Mouse (Mus musculus) 3134 (cell line): ENCODE measurements at regions not wholly inside any gene's neighbourhood (a gene's known extent, or its start where the extent isn't known, plus 50 kb on each side); places are given as distances from the start of the nearest gene placed in this dataset.
A peak's percentile ranks its signal among the peaks of the same experiment; 100 is the strongest.

Experiments used
- DNase-seq: peaks from one replicate; pipeline ENCODE4 v3.0.0-alpha.2; 2011; ENCODE audit warnings: low spot score; ENCODE audit not compliant: insufficient read length; ENCODE audit errors: extremely low read depth

DNA sequence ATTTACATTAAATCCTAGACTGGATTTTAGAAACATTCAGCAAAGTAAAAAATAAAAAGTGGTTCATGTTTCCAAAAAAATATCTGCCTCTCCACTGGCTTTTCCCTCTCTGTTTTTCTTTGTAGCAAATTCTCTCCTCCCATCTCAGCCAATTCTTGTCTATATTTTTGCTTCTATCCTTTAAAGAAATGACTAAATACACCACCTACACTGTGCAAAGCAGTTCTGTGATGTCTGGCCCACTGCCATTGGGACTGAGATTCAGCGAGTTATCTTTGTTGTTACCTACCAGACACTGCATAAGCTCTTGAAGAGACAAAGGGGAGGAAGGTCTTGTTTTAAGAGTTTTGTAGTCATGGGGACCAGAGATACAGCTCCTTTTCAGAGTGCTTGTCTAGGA, 835.8 kb upstream of the Klhl29 start:
- DNase-seq, result no peak

DNA sequence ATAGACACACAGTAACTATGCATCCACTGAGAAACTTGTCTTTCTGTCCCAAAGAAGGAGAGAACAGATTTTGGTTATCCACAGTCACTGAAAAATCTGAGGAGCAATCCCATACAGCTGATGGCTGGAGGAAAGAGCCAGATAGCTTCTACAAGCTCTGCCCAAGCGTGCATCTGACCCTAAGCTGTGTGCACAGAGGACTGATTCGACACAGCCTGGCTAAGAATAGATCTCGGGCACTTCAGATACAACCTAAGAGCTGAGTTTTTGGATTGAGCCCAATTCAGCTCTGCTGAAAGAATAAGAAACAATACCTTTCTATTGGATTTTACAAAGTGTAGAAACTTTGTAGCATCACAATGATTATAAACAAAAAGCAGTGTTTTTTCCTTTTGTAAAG, 813.8 kb upstream of the Klhl29 start:
- no peak for DNase-seq

DNA sequence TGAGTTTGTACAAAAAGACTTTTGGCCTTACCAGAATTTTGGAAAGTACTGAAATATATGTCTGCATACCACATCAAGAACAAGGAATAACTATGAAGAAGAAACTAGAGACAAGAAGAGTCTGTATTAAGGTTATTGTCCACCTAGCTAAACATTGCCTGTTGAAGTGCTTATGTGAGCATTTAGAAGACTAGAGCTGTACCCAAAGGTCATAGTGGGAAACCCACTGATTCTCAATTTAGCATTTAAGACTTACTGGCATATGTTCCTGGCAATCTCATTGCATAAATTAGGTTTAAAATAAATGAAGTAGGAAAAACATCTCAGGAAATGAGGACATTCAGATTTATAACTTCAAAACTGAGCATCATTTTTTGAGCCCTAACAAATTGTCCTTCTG, 793.3 kb upstream of the Klhl29 start:
- no peak for DNase-seq

DNA sequence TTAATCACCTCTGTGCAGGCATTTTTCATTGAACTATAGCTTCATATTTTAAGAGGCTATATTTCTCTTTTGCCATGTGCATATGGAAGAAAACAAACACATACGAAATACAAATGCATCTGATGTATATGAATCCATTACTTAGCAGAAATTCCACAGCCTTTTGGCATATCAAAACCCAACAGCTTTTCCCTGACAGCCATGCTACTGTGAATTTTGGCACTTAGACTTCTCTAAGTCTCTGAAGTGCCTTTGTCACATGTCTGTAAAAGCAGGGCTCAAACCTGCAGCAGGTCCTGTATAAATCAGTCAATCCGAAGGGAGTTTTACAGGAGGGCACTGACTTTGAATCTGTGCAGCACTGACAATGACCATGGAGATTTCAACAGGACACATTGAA, 778.8 kb upstream of the Klhl29 start:
- no peak for DNase-seq

DNA sequence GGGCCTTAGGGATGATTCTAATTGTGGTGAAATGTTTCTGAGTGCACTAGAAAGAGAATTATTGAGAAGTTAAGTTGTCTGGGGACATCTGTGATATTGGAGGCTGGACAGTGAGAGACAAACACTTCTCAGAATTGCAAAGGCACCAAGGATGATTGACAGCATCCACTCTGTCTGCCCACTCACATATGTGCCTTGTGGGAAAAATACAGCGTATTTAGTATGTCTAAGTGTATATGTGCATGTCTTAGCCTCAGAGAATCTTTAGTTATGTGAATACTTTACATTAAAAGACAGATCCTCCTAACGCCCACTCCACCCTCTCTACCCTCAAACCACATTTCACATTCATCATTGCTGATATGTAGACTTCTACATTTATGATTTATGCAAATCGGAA, 776.0 kb upstream of the Klhl29 start:
- DNase-seq, result no peak

DNA sequence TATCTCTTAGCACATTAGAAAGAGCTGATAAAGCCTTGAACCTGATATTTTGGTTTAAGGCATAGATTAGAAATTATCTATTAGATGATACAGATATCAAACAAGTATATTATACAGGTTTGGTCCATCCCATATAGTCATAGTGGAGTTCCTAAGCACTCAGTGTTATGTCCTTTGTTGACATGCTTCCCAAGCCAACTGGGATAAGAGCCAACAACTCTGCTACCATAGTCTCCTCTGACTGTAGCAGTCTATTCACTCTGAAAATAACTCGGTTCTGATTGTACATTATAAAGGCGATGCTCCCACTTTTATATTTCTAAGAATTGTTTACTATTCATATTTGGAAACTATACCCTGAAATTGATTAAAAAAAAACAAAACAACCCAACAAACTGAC, 757.0 kb upstream of the Klhl29 start:
- DNase-seq, result no peak

DNA sequence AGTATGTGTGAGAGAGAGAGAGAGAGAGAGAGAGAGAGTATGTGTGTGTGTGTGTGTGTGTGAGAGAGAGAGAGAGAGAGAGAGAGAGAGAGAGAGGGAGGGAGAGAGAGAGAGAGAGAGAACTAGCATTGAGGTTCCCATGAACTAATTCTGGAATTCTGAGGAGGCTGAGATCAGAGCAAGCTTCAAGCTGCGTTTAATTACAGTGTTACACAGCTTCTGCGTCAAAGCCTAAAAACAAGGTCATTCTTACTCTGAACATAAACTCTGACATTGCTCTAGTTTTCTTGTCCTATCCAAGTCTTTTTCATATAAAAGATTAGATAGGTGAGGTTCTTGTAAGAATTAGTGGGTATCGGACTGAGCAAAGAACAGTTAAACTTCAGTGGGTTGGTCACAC, 744.1 kb upstream of the Klhl29 start:
- no peak for DNase-seq

DNA sequence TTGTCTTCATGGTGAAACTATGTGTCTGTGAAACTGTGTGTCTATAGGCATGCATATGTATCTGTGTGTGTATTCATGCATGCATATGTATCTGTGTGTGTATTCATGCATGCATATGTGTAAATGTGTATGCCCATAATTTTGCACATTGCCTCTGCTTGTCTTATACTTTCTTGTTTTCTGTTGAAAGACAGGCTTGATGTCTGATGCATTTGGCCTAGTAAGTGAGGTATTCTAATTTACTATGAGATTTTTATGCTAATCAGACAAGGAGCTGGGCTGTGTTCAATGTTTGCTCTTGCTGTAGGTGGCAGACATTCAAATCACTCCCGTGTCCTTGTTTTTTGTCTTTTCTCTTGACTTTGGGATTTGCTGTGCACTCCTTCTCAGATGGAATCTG, 739.8 kb upstream of the Klhl29 start:
- DNase-seq, result no peak

DNA sequence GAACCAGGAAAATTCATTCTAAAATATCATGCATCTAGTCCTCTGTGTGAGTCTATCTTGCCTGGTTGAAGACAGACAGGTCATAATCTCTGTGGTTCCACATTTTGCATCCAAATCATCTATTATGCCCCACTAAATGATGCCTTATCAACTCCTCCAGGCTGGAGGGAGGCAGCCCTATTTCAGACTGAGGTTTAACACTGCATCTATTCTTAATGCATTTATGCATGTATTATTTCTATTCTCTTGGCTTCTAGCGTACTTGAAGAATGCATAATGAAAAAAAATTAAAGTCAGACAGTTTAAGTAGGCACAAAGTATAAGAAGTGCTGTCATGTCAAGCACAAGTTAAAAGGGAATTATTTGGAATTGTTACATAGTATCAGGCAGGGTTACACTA, 721.8 kb upstream of the Klhl29 start:
- DNase-seq, result no peak

DNA sequence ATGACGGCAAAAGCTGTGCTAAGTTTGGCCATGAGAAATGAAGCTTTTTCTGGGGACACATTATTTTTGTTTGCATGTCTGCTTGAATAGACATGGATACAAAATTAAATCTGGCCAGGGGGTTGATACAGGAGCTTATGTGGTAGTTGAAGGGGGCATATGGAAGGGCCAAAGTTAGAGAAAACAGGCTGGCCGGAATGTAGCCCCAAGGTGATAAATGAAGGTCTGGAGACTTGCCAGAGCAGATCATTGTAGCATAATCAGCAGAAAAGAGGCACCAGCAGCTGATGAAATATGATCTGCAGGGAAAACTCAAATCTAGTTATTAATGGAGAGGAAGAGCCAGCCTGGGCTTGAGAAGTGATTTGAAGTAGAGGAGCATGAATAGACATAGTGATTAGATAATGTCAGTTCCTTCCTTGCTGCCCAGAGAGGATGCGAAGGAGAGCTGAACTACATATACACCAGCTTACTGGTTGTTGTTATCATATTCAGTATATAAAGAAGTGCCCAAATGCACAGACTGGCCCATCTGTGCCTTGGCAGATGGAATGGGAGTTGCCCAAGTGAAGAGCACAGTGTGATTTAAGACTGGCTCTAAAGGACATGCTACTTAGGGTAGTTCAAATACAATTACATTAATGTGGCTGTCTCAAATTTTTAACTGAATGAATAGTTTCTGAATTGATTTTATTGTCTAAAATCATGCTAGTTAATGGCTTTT, 712.3 kb upstream of the Klhl29 start:
- DNase-seq, result no peak

DNA sequence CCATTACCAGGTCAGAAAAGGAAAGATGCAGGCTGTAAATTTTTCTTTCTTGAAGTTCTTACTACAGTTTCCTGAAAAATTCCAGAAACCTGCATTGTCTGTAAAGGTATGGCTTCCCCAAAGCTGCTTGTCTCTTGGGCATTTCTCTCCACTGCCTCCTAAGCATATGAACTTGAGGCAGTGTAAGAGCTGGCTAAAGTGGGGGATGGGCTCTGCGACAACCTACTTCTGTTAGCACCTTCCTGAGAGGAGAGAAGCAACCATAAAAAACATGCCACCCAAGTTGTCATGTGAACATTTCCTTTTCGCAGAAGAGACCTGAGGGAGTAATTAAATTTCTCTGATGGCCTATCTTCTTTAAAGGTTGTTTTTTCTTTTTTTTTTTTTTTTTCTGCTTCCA, 711.6 kb upstream of the Klhl29 start:
- DNase-seq, result no peak

DNA sequence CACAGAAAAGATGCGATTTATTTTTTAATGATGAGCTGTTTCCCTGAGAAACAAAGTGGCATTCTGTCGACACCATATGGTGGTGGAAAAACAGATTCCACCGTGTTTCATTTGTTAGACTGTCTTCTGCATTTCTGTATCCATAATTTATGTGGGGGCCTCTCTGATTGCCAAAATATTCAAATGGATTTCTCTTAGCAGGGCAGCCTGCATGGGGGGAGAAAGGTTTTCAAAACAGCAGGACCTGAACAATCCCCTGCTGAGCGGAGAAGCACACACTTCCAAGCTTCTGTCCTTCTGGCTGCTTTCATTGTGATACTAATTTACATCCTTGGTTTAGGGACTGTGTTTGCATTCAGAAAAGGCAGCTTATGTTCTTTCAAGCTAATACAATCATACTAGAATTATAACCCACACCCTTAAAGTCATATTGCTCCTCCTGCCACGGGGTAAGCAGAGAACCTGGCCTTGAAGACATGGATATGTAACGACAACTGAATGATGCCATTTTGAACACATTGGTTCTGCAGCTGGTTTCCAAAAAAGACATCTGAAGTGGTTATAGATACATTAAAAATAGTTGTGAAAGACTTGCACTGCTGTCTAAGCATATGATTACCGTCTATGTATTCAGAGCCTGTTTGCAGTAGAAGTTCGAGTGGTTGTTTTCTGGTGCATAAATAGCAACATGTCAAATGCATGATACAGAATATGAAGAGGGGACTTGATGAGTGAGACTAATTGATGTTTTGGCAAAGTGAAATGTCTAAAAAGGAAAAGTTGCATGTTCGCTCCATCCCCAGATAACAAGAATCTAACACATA, 671.6 kb upstream of the Klhl29 start:
- DNase-seq, result no peak

DNA sequence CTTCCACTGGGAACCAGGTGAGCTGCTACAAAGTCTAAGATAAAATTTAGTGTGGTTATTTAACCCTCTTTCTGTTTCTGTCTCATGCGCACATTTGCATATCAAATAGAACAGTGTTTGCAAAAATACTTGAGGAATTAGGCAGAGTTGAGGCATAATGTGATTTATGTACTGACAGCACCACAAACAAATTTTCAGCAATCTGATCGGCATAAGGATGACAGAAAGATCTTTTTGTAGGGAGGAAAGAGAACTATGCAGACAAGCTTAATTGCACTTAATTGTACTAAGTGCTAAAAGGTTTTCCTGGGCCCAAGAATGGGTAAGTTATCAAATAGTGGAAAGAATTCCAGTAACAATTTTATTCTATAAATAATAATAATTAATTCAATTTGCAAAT, 670.6 kb upstream of the Klhl29 start:
- DNase-seq, result no peak

DNA sequence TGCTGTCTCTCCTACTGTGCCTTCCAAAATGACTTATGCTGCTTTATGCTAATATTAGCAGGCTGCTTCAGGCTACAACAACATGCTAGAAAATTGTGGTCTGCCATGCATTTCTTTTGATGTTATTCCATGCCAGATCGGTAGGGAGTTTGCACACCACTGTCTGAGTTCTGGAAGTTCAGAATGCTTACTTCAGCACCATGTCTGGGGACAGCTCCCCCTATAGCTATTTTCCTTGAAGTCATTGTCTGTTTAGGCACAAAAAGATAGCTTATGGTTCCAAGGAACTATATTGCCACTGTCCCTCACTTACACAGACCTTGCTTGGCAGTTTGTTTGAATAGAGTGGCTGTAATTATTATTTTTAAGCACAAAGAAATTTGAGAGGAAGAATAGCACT, 666.8 kb upstream of the Klhl29 start:
- no peak for DNase-seq

DNA sequence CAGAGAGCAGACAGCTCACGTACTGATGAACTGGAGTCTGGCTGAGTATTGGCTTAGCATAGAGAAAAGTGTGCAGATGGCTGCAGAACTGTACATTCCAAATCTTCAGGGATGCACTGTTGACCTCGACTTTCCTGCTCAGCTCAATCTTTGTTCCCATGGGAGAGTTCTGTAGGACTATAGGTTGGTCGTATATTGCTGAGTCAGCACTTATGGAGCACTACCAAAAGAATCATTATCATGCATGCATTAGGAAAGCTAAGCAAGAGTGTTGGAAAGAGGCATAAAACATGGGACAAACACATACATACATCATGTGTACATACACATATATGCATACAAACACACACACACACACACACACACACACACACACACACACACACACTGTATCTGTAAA, 648.6 kb upstream of the Klhl29 start:
- no peak for DNase-seq

DNA sequence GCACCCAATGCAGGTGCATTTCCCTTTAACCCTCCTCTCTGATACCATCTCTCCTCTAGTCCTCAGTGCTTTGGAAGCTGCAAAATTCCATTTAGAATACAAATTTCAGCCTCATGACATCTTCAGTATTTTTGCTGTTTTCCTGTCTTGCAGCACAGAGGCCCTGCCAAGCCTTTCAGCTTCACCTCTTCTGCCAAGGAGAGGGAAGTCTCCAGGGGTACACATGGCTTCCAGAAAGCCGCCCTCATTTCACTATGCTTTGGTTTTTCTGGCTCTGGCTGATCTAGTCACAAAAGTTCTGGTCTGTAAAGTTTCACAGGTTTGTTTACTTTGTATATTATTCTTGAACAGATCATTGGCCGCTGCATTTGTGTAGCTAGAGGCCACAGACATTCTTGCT, 647.0 kb upstream of the Klhl29 start:
- no peak for DNase-seq

DNA sequence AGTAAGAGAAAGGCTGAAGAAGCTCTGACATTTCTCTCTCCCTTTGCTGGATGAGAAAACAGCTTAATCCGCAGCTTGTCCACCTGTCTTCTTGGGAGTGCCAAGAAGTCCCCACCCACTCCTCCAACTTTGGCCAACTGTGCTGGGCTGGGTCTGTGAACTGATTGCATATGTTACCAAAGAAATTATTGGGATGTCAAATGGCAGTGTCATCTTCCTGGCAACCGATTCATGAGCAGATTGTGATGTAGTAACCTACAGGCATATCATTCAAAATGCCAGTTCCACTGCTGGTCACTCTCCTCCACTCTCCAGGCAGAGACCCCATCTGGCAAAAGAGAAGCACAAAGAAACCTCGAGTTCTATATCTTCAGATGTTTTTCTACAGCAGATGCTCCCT, 625.5 kb upstream of the Klhl29 start:
- no peak for DNase-seq

DNA sequence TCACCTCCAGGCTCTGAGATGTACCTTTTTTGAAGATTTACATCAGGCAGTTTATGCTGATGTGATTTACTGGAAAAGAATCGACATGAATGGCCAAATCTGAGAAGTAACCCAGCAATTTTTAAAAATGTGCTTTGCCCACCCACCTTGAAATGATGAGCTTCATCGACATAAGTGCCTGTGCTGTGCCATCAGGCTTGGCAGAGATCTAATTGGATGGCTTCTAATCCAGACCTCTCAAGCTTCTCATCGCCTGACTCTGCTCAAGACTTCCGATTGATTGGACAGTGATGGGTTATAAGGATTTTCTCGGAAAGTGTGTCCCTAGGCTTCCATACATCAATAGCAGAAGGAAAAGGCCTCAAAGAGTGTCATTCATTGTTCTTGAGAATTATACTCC, 621.9 kb upstream of the Klhl29 start:
- DNase-seq, result no peak

DNA sequence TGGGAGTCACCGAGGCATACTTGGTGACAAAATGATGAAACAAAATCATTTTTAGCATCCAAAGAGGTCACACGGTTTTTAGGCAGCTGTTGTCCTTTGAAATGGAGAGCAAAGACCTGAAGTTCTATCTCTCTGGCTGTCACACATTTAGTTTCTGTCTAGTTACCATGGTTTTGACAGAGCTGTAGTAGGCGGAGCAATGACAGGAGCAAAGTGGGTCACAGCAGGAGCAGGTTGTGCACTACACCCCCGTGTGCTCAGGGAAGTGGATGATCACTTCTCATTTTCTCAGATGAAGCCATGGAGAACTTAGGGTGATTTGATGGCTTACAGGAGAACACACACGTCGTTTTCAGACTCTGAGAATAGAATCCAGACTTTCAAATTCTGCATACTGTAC, 621.2 kb upstream of the Klhl29 start:
- DNase-seq, result no peak

DNA sequence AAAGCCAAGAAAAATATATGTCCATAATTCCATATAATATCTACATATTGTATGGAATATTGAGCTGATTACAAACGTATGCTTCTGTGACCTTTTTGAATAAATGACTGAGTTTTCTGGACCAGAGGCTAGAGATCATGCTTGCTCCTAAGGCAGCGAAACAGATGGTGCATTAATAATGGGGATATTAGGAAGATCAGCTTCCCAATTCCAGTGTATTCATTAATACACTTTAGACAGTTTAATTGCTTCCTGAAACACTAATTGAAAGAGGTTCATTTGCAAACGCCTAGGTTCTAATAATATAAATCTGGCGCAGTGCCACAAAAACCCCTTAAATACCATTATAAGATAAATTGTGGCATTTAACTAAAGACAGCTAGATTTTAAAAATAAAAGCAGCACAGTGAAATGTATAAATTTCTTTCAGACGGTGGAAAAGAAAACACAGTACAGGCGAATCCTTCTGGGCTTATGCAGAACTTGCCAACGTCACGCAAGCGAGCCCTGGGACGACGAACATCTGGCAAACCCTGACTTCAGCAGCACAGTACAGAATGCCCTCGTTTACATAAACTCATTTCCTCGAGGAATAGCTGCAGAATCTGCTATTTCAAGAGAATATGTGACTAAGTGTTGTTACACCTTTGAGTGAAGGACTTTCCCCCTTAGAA, 608.6 kb upstream of the Klhl29 start:
- DNase-seq, result no peak

DNA sequence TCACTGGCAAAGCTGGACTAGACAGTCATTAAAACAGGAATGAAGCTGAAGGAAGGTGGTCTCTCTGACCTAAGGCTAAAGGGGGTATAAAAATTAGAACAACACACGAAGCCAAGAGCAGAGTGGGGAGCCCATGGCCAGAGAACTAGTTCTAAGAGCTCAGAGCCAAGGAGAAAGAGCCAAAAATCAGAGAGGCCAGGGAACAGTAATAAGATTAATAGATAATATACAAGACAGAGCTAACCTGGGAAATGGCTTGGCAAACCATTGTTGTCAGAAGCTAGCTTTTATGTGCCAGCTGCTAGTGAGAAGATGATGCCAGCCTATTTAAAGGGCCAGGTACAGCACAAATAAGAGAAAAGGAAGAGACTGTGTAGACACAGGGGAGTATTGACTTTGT, 606.6 kb upstream of the Klhl29 start:
- DNase-seq, result no peak

DNA sequence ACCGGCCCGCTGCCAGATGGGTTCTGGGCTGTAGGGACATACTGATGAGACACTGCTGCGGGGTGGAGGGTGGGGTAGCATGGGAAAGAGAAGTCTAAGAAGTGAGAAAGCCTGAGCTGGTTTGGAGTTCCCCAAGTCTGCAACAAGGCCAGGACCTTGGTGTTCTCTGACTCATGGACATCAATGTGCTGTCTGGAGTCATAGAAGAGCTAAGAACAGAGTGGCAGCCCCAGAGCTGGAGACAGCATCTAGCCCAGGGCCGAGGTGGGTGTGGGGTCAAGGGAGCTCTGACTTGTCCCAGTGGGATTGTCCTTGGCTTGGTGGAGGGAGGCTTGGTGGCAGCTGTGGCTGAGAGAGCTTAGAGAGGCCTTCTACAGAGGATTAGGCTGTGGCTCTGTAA, 600.4 kb upstream of the Klhl29 start:
- DNase-seq, result peak; percentile 0
